Mouse (Mus musculus) small intestine, adult 2 months (tissue): ENCODE data around the gene Itga4.

ENCODE experiments used
- CTCF ChIP-seq: fragments of 200-500 bp; IDR thresholded peaks from 2 replicates; pipeline ENCODE4 v1.5.1; 2012; ENCODE audit warnings: low read depth, mild to moderate bottlenecking, control low read depth, inconsistent platforms, low read length, moderate library complexity, mixed read lengths; ENCODE audit not compliant: insufficient replicate concordance, insufficient read length; ENCODE audit errors: extremely low read depth
- POLR2A ChIP-seq: fragments of 200-500 bp; IDR thresholded peaks from 2 replicates; pipeline ENCODE4 v1.6.1; 2012; ENCODE audit warnings: low read depth, mild to moderate bottlenecking, control low read depth, inconsistent platforms, low read length, moderate library complexity

- TF ChIP-seq POLR2A (no peak), CTCF (no peak)
Observed at GRCm38 (mm10) chr2:79214982-79215381, 40.2 kb upstream of the Itga4 start.
